Mouse (Mus musculus) liver, embryonic 16.5 days (tissue): ENCODE results near the gene Ckmt2. TPM values are rescaled to one million over a fixed set of nuclear protein-coding genes. Genes with fewer than 3 reads are reported as not detected.

Source experiments
- ATAC-seq: fragments of 200-750 bp; cut with Nextera tagmentation; 2 replicates; pipeline ENCODE4 v1.8.0; 2017; ENCODE audit warnings: low read depth, mild to moderate bottlenecking, moderate number of reproducible peaks, moderate library complexity
- H3K27ac ChIP-seq: fragments of 300-500 bp; sonication (generic); 2 replicates; pipeline ENCODE4 v1.5.1; 2014; ENCODE audit warnings: mild to moderate bottlenecking, low read length
- H3K27me3 ChIP-seq: fragments of 300-500 bp; sonication (generic); 2 replicates; pipeline ENCODE4 v1.6.1; 2014; ENCODE audit warnings: low read depth, low read length, mixed read lengths; ENCODE audit not compliant: control insufficient read depth, insufficient read depth
- H3K36me3 ChIP-seq: fragments of 300-500 bp; sonication (generic); 2 replicates; pipeline ENCODE4 v1.6.1; 2014; ENCODE audit warnings: mild to moderate bottlenecking; ENCODE audit not compliant: control insufficient read depth, insufficient read depth
- H3K4me1 ChIP-seq: fragments of 300-500 bp; sonication (generic); 2 replicates; pipeline ENCODE4 v1.6.1; 2014; ENCODE audit warnings: low read depth, low read length, mixed read lengths; ENCODE audit not compliant: control insufficient read depth
- H3K4me2 ChIP-seq: fragments of 300-500 bp; sonication (generic); 2 replicates; pipeline ENCODE4 v1.6.1; 2014; ENCODE audit warnings: low read depth, low read length, mixed read lengths
- H3K4me3 ChIP-seq: fragments of 300-500 bp; sonication (generic); 2 replicates; pipeline ENCODE4 v1.5.1; 2014; ENCODE audit warnings: low read depth, mild to moderate bottlenecking, low read length
- H3K9ac ChIP-seq: fragments of 300-500 bp; sonication (generic); 2 replicates; pipeline ENCODE4 v1.6.1; 2014; ENCODE audit warnings: low read depth, low read length
- H3K9me3 ChIP-seq: fragments of 300-500 bp; sonication (generic); replicated peaks from 2 replicates; pipeline ENCODE4 v1.6.1; 2016; ENCODE audit warnings: low read length; ENCODE audit not compliant: control insufficient read depth
- WGBS: fragments of 180-500 bp; shearing (Covaris S2); extraction: QIAGEN DNeasy Blood & Tissue Kit; methylation state at CpG from one replicate; pipeline ENCODE4 v1.1.7; 2014; ENCODE audit not compliant: insufficient replicate concordance; 5-methylcytosine and 5-hydroxymethylcytosine counted together
- polyA plus RNA-seq: library from polyadenylated mRNA; unstranded; fragments of >200 nt; fragmentation: Nextera tagmentation; extraction: Ambion mirVana; gene quantifications from 2 replicates; pipeline ENCODE4 v1.2.1, GENCODE M21; 2015

Gene Ckmt2
- 1.9 and 3.8 TPM in 2 replicates for polyA plus RNA-seq

DNA sequence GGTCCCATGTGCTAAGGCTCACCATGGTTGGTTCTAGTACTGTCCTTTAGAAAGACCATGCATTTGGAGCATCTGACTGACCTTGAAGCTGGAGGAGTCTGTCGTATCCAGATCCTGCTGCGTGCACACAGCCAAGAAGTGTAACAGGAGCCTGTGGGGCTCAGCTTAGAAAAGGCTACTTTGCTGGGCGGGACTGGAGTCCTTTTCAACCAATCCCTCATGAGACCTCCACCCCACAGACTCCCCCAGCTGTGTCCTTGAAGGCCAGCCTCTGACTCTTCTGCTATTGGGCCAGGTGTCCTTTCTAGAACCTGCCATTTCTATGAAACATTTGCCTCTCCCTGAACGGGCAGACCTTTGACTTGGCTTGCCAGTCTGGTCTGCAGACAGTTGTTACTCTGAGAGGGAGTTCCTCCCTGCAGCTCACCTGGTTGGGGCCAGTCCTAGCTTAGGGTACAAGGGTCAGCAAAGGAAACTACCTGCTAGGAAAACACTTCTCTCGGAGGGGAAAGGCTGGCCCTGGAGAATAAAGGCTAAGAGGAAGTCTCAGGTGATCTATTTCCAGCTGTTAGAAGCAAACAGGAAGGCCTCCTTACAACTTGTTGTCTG is at the start of gene Ckmt2:
Ckmt2 (minus strand) TSS at position 145 of the 609 bp plus-strand sequence.
- 49% methylated on average over 5 of the region's 5 CpGs for WGBS
- Histone ChIP-seq H3K27me3 (no peaks in the 10 kb centered on the region), H3K4me1 (no peaks in the 10 kb centered on the region), H3K4me2 (no peak within 1 kb of the TSS), H3K27ac (no peak within 1 kb of the TSS), H3K4me3 (no peak within 1 kb of the TSS), H3K9me3 (no peaks in the 10 kb centered on the region), H3K9ac (no peak within 1 kb of the TSS), H3K36me3 (no peaks in the 10 kb centered on the region)
- ATAC-seq = no peak

DNA sequence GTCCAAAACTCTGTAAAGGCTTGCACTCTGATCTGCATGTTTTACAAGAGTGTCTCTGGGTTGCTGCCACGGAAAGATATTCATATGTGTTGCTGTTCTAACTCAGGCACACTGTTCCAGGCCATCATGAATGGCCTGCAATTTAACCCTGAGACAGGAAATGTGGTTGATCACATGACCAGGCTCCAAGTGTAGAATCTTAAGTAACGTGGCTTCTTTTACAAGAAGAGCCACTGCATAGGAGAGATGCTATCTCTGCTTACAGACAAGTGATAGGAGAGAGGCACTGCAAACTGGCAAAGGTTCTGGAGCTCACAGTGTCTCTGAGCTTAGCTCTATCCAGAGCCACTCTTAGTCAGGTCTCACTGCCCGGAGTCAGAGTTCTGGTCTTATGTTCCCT is 44.3 kb upstream of the Ckmt2 start:
- H3K9ac ChIP-seq = no peak overlapping the region
- no peaks in the 10 kb centered on the region for H3K27me3 ChIP-seq
- no peak overlapping the region for H3K4me2 ChIP-seq
- no peaks in the 10 kb centered on the region for H3K9me3 ChIP-seq
- H3K4me1 ChIP-seq = no peaks in the 10 kb centered on the region
- ATAC-seq = no peak
- no peak overlapping the region for H3K4me3 ChIP-seq
- no peak overlapping the region for H3K27ac ChIP-seq
- WGBS = 40% methylated on average over 3 of the region's 3 CpGs
- no peaks in the 10 kb centered on the region for H3K36me3 ChIP-seq

DNA sequence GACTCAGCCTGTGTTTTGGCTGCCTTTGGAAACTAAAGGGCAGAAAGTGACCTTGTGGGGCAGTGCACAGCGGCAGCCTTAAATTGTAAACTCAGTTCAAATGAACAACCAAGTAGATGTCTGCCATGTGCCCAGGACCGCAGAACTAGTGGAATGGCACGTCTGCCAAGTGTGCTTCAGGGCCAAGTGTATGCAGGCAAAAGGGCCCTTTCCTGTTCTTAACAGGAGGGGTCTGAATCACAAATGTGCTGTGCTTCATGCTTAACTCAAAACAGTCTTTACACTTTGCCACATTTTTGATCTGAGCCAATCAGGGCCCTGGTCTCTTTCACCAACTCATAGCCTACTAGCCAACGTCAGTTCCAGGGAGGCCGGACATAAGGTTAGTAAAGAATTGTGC is 42.1 kb upstream of the Ckmt2 start:
- Histone ChIP-seq H3K36me3 (no peaks in the 10 kb centered on the region), H3K9ac (no peak overlapping the region), H3K4me2 (no peak overlapping the region), H3K9me3 (no peaks in the 10 kb centered on the region), H3K27me3 (no peaks in the 10 kb centered on the region), H3K4me1 (no peaks in the 10 kb centered on the region), H3K4me3 (no peak overlapping the region), H3K27ac (no peak overlapping the region)
- WGBS = 77% methylated on average over 5 of the region's 5 CpGs
- no peak for ATAC-seq

DNA sequence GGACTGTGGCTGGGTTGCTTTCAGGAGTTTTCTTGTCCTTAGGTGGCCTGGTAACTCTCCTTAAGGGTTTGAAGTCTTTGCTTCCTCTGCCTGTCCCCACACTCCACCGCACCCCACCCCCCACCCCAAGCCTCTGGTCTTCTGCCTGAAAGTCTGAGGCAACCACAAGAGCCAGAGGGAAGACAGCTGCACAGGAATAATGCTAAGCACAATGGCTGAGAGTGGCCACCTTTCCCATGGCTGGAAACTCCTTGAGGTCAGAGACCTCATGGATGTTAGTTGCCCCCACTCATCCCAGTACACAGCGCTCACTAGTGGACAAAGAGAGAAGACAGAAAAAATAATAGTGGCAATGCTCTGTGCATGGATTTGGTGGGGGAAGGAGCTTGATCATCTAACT is 41.1 kb upstream of the Ckmt2 start:
- 62% methylated on average over 2 of the region's 2 CpGs for WGBS
- ATAC-seq = no peak
- H3K27me3 ChIP-seq = no peaks in the 10 kb centered on the region

DNA sequence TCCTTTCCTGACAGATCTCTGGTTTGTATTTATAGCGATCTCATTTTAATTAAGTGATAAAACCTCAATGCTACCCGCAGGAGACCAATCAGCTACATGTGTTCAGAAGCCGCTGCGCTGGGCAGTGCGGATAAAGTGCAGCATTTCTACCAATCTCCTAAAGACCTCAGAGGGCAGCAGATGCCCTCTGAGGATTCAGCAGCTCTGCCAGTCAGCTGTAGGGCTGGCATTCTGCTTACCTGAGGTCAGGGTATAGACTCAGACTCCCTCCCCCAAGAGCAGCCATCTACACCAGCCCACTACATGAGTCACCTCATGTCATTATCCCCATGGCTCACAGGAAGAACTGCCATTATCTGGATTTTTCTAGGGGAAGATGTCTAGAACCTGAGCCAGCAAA is 39.6 kb upstream of the Ckmt2 start:
- Histone ChIP-seq H3K27me3 (no peaks in the 10 kb centered on the region), H3K4me2 (no peak overlapping the region), H3K27ac (no peak overlapping the region), H3K9me3 (no peaks in the 10 kb centered on the region), H3K4me1 (no peaks in the 10 kb centered on the region), H3K9ac (no peak overlapping the region), H3K4me3 (no peak overlapping the region), H3K36me3 (no peaks in the 10 kb centered on the region)
- WGBS = 76% methylated on average over 5 of the region's 5 CpGs
- no peak for ATAC-seq

More for the DNA sequence above, 41.1 kb upstream of the Ckmt2 start:
- H3K9ac ChIP-seq = no peak overlapping the region
- H3K27ac ChIP-seq = no peak overlapping the region
- no peaks in the 10 kb centered on the region for H3K4me1 ChIP-seq
- no peaks in the 10 kb centered on the region for H3K9me3 ChIP-seq
- H3K4me3 ChIP-seq = no peak overlapping the region
- no peak overlapping the region for H3K4me2 ChIP-seq
- H3K36me3 ChIP-seq = no peaks in the 10 kb centered on the region

DNA sequence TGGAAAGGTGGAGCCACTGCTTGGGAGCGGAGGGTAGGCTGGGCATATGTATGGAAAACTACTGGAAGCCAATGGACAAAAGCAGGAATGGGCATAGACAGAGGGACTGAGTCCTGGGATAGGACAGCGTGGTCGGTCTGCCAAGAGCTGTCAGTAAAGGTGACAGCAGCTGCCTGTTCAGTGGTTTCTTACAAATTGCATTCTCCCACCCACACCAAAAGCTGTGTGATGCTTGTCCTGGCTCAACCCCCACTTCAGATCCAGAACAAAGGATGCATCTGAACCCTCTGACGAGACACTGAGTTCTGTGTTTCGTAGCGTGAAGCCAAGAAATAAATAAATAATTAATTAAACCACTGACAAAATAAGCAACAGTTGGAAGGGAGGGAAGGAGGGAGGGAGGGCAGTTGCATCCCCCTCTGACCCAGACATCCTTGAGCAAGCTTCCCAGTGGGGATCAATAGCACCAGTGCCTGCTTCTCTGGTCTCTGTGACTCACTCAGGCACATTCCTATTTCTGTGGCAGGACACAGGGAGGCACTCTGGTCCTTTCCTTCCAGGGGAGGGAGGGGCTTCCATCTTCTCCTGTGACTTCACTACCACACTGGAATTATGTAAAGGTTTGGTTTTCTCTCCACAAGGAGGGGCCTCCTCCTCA is 39.0 kb upstream of the Ckmt2 start:
- H3K9me3 ChIP-seq = no peaks in the 10 kb centered on the region
- no peak overlapping the region for H3K27ac ChIP-seq
- no peak overlapping the region for H3K4me2 ChIP-seq
- WGBS = 54% methylated on average over 6 of the region's 6 CpGs
- H3K9ac ChIP-seq = no peak overlapping the region
- H3K4me1 ChIP-seq = no peaks in the 10 kb centered on the region
- no peak for ATAC-seq
- H3K36me3 ChIP-seq = no peaks in the 10 kb centered on the region
- H3K27me3 ChIP-seq = no peaks in the 10 kb centered on the region
- H3K4me3 ChIP-seq = no peak overlapping the region

DNA sequence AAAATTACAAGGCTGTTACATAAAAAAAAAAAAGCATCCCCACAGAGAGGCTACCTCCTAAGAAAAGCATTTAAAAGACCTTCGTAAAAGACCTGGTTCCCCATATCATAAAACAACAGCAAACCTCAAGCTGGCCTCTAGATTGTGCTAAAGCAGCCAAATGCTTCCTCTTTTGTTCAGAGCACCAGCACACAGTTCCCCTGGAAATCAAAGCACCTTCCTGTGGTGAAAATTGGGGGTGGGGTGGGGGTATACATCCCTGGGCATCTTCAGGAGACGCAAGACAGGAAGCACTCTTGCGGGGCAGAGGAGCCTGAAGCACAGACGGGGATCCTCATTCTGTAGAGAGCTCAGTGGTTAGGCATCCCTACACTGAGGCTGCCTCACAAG is 38.5 kb upstream of the Ckmt2 start:
- no peaks in the 10 kb centered on the region for H3K9me3 ChIP-seq
- WGBS = 19% methylated on average over 4 of the region's 4 CpGs
- H3K4me1 ChIP-seq = no peaks in the 10 kb centered on the region
- H3K36me3 ChIP-seq = no peaks in the 10 kb centered on the region
- no peak overlapping the region for H3K27ac ChIP-seq
- H3K9ac ChIP-seq = no peak overlapping the region
- H3K4me2 ChIP-seq = no peak overlapping the region
- no peak overlapping the region for H3K4me3 ChIP-seq
- no peak for ATAC-seq
- no peaks in the 10 kb centered on the region for H3K27me3 ChIP-seq

DNA sequence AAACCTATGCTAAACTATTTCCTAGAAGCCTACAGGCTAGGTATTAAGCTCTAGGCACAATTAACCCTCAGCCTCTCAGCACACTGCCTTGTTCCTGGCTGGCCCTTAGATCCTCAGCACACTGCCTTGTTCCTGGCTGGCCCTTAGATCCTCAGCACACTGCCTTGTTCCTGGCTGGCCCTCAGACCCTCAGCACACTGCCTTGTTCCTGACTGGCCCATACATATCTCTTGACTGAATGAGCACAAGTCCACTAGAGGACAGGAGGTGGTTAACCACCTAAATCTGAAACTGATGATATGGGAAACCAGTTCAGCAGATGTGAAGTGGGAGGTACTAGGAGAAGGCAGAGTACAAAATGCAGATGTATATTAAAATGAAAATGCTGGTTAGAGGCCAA is 35.0 kb upstream of the Ckmt2 start:
- Histone ChIP-seq H3K27me3 (no peaks in the 10 kb centered on the region), H3K9me3 (no peaks in the 10 kb centered on the region), H3K27ac (no peak overlapping the region), H3K4me2 (no peak overlapping the region), H3K4me1 (no peaks in the 10 kb centered on the region), H3K9ac (no peak overlapping the region), H3K36me3 (no peaks in the 10 kb centered on the region), H3K4me3 (no peak overlapping the region)
- ATAC-seq = no peak

DNA sequence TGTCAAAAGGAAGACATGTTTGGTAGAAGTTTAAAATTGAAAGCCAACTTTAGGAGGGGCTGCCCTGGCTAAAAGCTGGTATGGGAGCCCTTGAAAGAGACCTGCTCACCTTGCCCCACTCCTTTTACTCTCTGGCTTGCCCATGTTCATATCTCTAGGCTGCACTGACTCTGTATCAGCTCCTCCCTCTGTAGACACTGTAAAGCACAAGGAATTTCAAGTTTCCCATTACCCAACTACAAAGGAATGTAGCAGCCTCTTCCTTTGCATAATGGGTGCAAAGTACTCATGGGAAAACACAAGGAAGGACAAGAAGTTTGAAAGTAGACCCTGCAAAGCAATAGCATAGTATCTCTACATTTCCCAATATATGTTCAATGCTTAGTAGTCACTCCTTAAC is 34.5 kb upstream of the Ckmt2 start:
- Histone ChIP-seq H3K27ac (no peak overlapping the region), H3K4me1 (no peaks in the 10 kb centered on the region), H3K27me3 (no peaks in the 10 kb centered on the region), H3K9ac (no peak overlapping the region), H3K9me3 (no peaks in the 10 kb centered on the region), H3K36me3 (no peaks in the 10 kb centered on the region), H3K4me2 (no peak overlapping the region), H3K4me3 (no peak overlapping the region)
- no peak for ATAC-seq
